Mouse (Mus musculus): ENCODE measurements around the gene Fam118b. TPM values are rescaled to one million over a fixed set of nuclear protein-coding genes. Genes with fewer than 3 reads are reported as not detected.

The Fam118b gene
- polyA plus RNA-seq, 1 experiment from 2014 or later, result 66.4 TPM

- no peak for DNase-seq (ENCODE audit: low spot score)
- H3K4me3 ChIP-seq, result no peak overlapping the region
- 0 out of 2 replicates have a peak, but pooled peaks cover 2% of the 10 kb centered on the region for H3K9me3 ChIP-seq
- no peaks in the 10 kb centered on the region for H3K27me3 ChIP-seq (replicated peaks; ENCODE audit: low read depth, poor library complexity, severe bottlenecking)
- 0 out of 2 replicates have a peak, but pooled peaks cover 2% of the 10 kb centered on the region for H3K36me3 ChIP-seq (replicated peaks)
- H3K27ac ChIP-seq (replicated peaks), result no peak overlapping the region
- H3K4me1 ChIP-seq, result no peaks in the 10 kb centered on the region
Observed at GRCm38 (mm10) chr9:35249476-35249875, 18.1 kb downstream of the Fam118b start.

DNA sequence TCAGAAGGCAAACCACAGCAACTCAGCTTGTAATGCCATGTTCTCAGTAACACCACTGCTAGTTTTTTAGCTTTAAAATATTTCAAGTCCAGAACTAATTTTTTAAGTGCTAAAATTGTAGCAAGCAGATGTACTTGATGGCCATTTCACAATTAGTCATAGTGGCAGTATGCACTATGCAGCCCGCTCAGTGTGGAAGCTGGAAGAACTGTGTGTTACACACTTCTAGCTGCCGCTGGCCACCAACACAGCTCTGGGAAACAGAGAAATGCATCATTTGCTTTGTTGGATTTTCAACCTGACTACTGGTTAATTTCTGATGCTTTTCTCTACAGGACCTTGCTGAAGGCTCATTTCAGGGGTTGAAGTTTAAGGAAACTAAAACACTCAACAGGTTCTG, 20.2 kb downstream of the Fam118b start:
- Histone ChIP-seq H3K36me3 (replicated peaks) (0 out of 2 replicates have a peak, but pooled peaks cover 2% of the 10 kb centered on the region), H3K4me1 (no peaks in the 10 kb centered on the region), H3K27ac (replicated peaks) (no peak overlapping the region), H3K9me3 (no peaks in the 10 kb centered on the region), H3K27me3 (replicated peaks; ENCODE audit: low read depth, poor library complexity, severe bottlenecking) (no peaks in the 10 kb centered on the region), H3K4me3 (no peak overlapping the region)
- DNase-seq (ENCODE audit: low spot score), result no peak
- 93% methylated on average over 2 of the region's 2 CpGs for WGBS

- H3K4me1 ChIP-seq, result peaks cover 6% of the 10 kb centered on the region; the same call in 1 of the 2 replicates
- H3K27me3 ChIP-seq (replicated peaks; ENCODE audit: low read depth, poor library complexity, severe bottlenecking), result no peaks in the 10 kb centered on the region
- no peak for DNase-seq (ENCODE audit: low spot score)
- H3K36me3 ChIP-seq (replicated peaks), result peaks cover 18% of the 10 kb centered on the region
- 72% methylated on average over 1 of the region's 1 CpGs for WGBS
- no peak overlapping the region for H3K4me3 ChIP-seq
- no peak overlapping the region for H3K27ac ChIP-seq (replicated peaks)
- H3K9me3 ChIP-seq, result no peaks in the 10 kb centered on the region
Observed at GRCm38 (mm10) chr9:35239734-35240133, 27.9 kb downstream of the Fam118b start.

GRCm38 (mm10) chr9:35238915-35239571, 28.6 kb downstream of the Fam118b start:
- peaks cover 6% of the 10 kb centered on the region; the same call in 1 of the 2 replicates for H3K4me1 ChIP-seq
- H3K4me3 ChIP-seq, result no peak overlapping the region
- H3K9me3 ChIP-seq, result no peaks in the 10 kb centered on the region
- H3K27me3 ChIP-seq (replicated peaks; ENCODE audit: low read depth, poor library complexity, severe bottlenecking), result no peaks in the 10 kb centered on the region
- H3K36me3 ChIP-seq (replicated peaks), result peaks cover 25% of the 10 kb centered on the region
- no peak overlapping the region for H3K27ac ChIP-seq (replicated peaks)
- 67% methylated on average over 6 of the region's 6 CpGs for WGBS
- DNase-seq (ENCODE audit: low spot score), result no peak

DNA sequence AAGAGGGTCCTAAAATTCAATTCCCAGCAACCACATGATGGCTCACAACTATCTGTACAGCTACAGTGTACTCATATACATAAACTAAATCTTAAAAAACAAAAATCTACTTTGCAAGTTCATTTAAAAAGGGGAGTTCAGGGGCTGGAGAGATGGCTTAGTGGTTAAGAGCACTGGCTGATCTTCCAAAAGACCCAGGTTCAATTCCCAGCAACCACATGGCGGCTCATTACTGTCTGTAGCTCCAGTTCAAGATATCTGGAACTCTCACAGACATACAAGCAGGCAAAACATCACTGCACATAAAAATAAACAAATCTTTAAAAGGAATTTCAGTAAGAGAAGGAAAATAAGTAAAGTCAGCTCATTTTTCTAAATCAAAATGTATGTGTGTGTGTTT, 29.2 kb downstream of the Fam118b start:
- Histone ChIP-seq H3K27me3 (replicated peaks; ENCODE audit: low read depth, poor library complexity, severe bottlenecking) (no peaks in the 10 kb centered on the region), H3K27ac (replicated peaks) (no peak overlapping the region), H3K4me3 (no peak overlapping the region), H3K36me3 (replicated peaks) (peaks cover 31% of the 10 kb centered on the region), H3K9me3 (no peaks in the 10 kb centered on the region), H3K4me1 (peaks cover 6% of the 10 kb centered on the region; the same call in 1 of the 2 replicates)
- no peak for DNase-seq (ENCODE audit: low spot score)
- WGBS, result 97% methylated on average over 1 of the region's 1 CpGs

DNA sequence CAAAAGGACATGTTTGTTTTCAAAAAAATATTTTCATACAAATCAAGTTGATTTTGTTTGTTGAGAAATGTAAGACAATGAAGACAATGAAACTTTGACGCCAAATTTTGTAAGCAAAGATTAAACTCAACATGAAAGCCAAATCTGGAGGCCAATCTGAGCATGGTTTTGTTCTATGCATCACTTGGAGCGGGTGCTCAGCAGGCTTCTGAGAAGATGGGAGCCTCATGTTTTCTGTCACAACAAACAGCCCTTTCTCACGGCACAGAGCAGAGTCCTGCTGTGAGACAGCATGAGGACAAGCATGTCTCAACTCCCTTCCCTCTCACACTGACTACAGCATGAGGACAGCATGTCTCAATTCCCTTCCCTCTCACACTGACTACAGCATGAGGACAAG, 31.6 kb downstream of the Fam118b start:
- peaks cover 6% of the 10 kb centered on the region; the same call in 1 of the 2 replicates for H3K4me1 ChIP-seq
- H3K4me3 ChIP-seq, result no peak overlapping the region
- no peaks in the 10 kb centered on the region for H3K27me3 ChIP-seq (replicated peaks; ENCODE audit: low read depth, poor library complexity, severe bottlenecking)
- peaks cover 54% of the 10 kb centered on the region for H3K36me3 ChIP-seq (replicated peaks)
- H3K9me3 ChIP-seq, result no peaks in the 10 kb centered on the region
- DNase-seq (ENCODE audit: low spot score), result no peak
- WGBS, result 60% methylated on average over 3 of the region's 3 CpGs
- H3K27ac ChIP-seq (replicated peaks), result no peak overlapping the region

- no peaks in the 10 kb centered on the region for H3K4me1 ChIP-seq
- H3K36me3 ChIP-seq (replicated peaks), result peaks cover 57% of the 10 kb centered on the region
- H3K27ac ChIP-seq (replicated peaks), result no peak overlapping the region
- 92% methylated on average over 3 of the region's 3 CpGs for WGBS
- no peaks in the 10 kb centered on the region for H3K27me3 ChIP-seq (replicated peaks; ENCODE audit: low read depth, poor library complexity, severe bottlenecking)
- no peaks in the 10 kb centered on the region for H3K9me3 ChIP-seq
- no peak overlapping the region for H3K4me3 ChIP-seq
- no peak for DNase-seq (ENCODE audit: low spot score)
Observed at GRCm38 (mm10) chr9:35228671-35229070, 38.9 kb downstream of the Fam118b start.

DNA sequence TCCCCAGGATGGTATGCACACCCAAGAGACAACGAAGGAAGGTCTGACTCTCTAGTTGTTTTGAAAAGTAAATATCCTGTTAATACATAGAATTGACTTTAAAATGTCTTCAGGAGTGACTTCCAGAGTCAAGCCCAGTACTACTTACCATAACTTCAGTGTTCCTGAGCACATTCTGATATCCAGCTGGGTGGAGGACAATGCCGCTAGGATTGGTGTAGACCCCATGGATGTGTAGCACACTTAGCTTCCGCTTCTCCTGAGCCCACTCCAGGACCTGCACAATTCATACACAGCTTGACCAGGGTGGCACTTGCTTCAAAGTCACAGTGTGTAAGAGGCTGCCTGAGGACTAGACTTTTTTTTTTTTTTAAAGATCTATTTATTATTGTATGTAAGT, 44.1 kb downstream of the Fam118b start:
- no peak overlapping the region for H3K4me3 ChIP-seq
- H3K9me3 ChIP-seq, result no peaks in the 10 kb centered on the region
- H3K27me3 ChIP-seq (replicated peaks; ENCODE audit: low read depth, poor library complexity, severe bottlenecking), result no peaks in the 10 kb centered on the region
- no peak overlapping the region for H3K27ac ChIP-seq (replicated peaks)
- DNase-seq (ENCODE audit: low spot score), result no peak
- H3K36me3 ChIP-seq (replicated peaks), result peaks cover 80% of the 10 kb centered on the region
- no peaks in the 10 kb centered on the region for H3K4me1 ChIP-seq
- WGBS, result 98% methylated on average over 3 of the region's 3 CpGs

GRCm38 (mm10) chr9:35217963-35218362, 49.6 kb downstream of the Fam118b start:
- no peak for DNase-seq (ENCODE audit: low spot score)
- Histone ChIP-seq H3K27ac (replicated peaks) (no peak overlapping the region), H3K36me3 (replicated peaks) (peaks cover 97% of the 10 kb centered on the region), H3K9me3 (no peaks in the 10 kb centered on the region), H3K4me1 (no peaks in the 10 kb centered on the region), H3K27me3 (replicated peaks; ENCODE audit: low read depth, poor library complexity, severe bottlenecking) (no peaks in the 10 kb centered on the region), H3K4me3 (no peak overlapping the region)
- 76% methylated on average over 1 of the region's 1 CpGs for WGBS

DNA sequence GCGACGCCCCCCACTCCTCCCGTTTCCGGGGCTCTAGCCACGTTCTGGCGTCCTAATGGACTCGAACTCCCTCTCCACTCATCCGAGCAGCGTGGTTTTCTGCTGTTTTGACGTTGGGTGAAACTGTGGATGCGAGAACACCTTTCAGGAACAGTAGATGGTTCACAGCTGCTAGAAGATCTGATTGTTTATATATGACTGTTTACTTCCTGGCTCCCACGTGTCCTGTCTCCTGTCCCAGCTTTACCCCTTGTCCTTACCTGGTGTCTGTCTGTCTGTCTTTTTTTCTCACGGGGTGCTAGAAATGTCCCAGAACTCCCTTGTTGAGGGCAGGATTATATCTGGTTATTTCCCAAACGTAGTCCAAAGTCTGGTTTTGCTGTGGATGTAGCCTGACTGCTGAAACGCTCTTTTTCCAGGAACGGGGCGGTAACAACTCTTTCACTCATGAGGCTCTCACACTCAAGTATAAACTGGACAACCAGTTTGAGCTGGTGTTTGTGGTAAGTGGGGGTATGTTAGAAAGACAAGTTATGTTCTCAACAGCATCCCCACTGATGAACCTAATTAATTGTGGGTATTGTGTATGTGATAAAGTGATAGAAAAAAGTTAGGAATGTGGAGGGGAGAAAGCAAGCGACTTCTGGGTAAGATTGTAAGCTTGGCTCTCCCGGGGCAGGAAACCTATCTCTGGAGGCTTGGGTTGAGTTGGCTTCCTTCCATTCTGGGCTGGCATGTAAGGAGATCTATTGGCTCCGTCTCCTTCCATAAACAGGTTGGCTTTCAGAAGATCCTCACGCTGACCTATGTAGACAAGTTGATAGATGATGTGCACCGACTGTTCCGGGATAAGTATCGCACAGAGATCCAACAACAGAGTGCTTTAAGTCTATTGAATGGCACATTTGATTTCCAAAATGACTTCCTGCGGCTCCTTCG, 55.8 kb downstream of the Fam118b start:
- Histone ChIP-seq H3K9me3 (no peaks in the 10 kb centered on the region), H3K4me1 (peaks cover 17% of the 10 kb centered on the region), H3K4me3 (peak overlapping the region; percentile 90), H3K27ac (replicated peaks) (peak overlapping the region; percentile 92), H3K27me3 (replicated peaks; ENCODE audit: low read depth, poor library complexity, severe bottlenecking) (no peaks in the 10 kb centered on the region), H3K36me3 (replicated peaks) (peaks cover 69% of the 10 kb centered on the region)
- no peak for DNase-seq (ENCODE audit: low spot score)
- WGBS, result 37% methylated on average over 26 of the region's 26 CpGs

DNA sequence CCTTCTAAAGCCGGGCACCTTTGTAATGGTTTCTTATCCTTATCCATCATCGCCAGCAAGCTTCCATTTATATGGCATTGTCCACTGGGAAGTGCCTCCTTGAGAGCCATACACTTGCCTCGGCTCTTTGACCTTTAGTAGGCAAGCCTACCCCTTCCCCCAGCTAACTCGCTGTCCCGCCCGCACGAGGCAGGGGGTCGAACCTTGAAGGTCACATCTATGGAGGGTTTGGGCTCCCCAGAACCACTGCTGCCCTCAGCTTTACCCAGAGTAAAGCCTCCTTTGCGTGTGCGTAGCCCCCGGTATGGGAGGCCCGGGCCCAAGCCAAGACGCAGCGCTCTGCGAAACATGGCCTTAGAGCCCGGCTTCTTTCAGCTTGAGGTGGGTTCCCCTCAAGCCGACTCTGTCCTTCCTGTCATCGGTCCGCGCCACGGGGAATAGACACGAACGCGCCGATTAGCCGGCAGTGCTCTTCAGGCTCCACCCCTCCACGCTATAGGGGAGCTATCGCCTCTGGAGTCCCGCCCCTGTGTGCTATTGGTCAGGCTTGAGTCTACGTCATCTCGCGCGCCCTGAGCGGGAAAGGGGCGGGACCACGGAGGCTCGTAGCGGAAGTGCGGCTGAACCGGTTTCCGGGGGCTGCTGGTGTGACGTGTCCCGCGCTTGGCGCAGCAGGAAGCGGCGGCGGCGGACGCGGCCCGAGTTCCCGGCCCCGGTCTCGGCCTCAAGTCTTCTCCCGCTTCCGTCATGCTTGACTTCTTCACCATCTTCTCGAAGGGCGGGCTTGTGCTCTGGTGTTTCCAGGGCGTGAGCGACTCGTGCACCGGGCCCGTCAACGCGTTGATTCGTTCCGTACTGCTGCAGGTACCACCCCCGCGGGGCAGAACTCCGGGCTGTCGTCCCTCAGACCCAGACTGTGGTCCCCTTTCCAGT, 56.8 kb downstream of the Fam118b start, which contains the start of gene Foxred1:
TSS of gene Foxred1 (minus strand) at position 514 of the 933 bp plus-strand sequence.
- peaks cover 69% of the 10 kb centered on the region for H3K36me3 ChIP-seq (replicated peaks)
- DNase-seq (ENCODE audit: low spot score), result peak; percentile 99
- 1% methylated on average over 72 of the region's 72 CpGs for WGBS
- H3K4me1 ChIP-seq, result peaks cover 17% of the 10 kb centered on the region
- H3K27me3 ChIP-seq (replicated peaks; ENCODE audit: low read depth, poor library complexity, severe bottlenecking), result no peaks in the 10 kb centered on the region
- peak within 1 kb of the TSS; percentile 90 for H3K4me3 ChIP-seq
- H3K9me3 ChIP-seq, result no peaks in the 10 kb centered on the region
- peak within 1 kb of the TSS; percentile 92 for H3K27ac ChIP-seq (replicated peaks)

GRCm38 (mm10) chr9:35204421-35204820, 63.2 kb downstream of the Fam118b start:
- Histone ChIP-seq H3K36me3 (replicated peaks) (peaks cover 51% of the 10 kb centered on the region), H3K27me3 (replicated peaks; ENCODE audit: low read depth, poor library complexity, severe bottlenecking) (no peaks in the 10 kb centered on the region), H3K27ac (replicated peaks) (no peak overlapping the region), H3K4me1 (peaks cover 14% of the 10 kb centered on the region), H3K9me3 (no peaks in the 10 kb centered on the region), H3K4me3 (no peak overlapping the region)
- WGBS, result 93% methylated on average over 2 of the region's 2 CpGs
- DNase-seq (ENCODE audit: low spot score), result no peak
